Mouse (Mus musculus) bone marrow macrophage, adult 2 months (primary cell): ENCODE data around the gene Fasn.

ENCODE experiments used
- CTCF ChIP-seq: IDR thresholded peaks from 2 replicates; pipeline ENCODE4 v1.5.1; 2012; ENCODE audit warnings: low read depth, mild to moderate bottlenecking, low read length, moderate library complexity
- POLR2A ChIP-seq: IDR thresholded peaks from 2 replicates; pipeline ENCODE4 v1.6.1; 2012; ENCODE audit warnings: mild to moderate bottlenecking, low read depth, low read length, borderline replicate concordance

GRCm38 (mm10) chr11:120789810-120790209 is 34.5 kb downstream of the Fasn start:
- TF ChIP-seq POLR2A, result no peak
- no peak for TF ChIP-seq CTCF
